Mouse (Mus musculus) megakaryocyte, embryonic 14.5 days (primary cell): ENCODE measurements around the gene Lrp4.

Source experiments
- FLI1 ChIP-seq: IDR thresholded peaks from 2 replicates; pipeline ENCODE4 v1.6.1; 2012; ENCODE audit warnings: low read length, inconsistent platforms, mixed read lengths
- GATA1 ChIP-seq: IDR thresholded peaks from 3 replicates; pipeline ENCODE4 v1.6.1; 2012; ENCODE audit warnings: mixed read lengths, low read length, inconsistent platforms, borderline replicate concordance

DNA sequence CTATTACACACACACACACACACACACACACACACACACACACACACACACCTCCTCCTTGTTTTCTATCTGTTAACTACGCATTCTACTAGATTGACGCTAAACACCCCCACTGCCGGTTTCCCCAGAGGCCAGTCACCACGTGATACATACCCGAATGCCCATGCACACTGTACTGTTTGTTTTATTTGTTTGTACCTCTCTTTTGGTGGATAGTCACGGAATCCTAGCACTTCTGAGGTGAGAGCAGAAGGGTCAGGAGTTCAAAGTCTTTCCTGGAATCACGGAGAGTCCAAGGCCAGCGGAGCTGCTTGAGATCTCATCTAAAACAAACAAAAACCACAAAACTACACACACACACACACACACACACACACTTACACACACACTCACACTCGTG, 7.0 kb upstream of the Lrp4 start:
- TF ChIP-seq FLI1, result no peak
- TF ChIP-seq GATA1, result no peak
